Mouse (Mus musculus): ENCODE results near the gene Phf19. TPM values are rescaled to one million over a fixed set of nuclear protein-coding genes. Genes with fewer than 3 reads are reported as not detected.
A peak's percentile ranks its signal among the peaks of the same experiment; 100 is the strongest.

The Phf19 gene
- polyA plus RNA-seq (2015; fragmentation: Nextera tagmentation; extraction: Ambion mirVana) = 3.4 and 4.6 TPM in 2 replicates

GRCm38 (mm10) chr2:34913218-34914068 is at the start of gene Phf19:
Gene Phf19 (minus strand): TSS chr2:34914026.
- 1% methylated on average over 55 of the region's 64 CpGs for WGBS
- Histone ChIP-seq H3K27ac (ENCODE audit: low read length) (no peak within 1 kb of the TSS), H3K9ac (ENCODE audit: low read length) (peak within 1 kb of the TSS; percentile 75)

GRCm38 (mm10) chr2:34963371-34963956 is 49.6 kb upstream of the Phf19 start:
- Histone ChIP-seq H3K36me3 (ENCODE audit: control insufficient read depth, insufficient read depth, low read length) (no peaks in the 10 kb centered on the region), H3K27ac (ENCODE audit: low read length) (no peak overlapping the region), H3K27me3 (ENCODE audit: control insufficient read depth, insufficient read depth, low read depth, low read length) (no peaks in the 10 kb centered on the region), H3K9ac (ENCODE audit: low read length) (no peak overlapping the region), H3K4me3 (ENCODE audit: low read length) (no peak overlapping the region), H3K9me3 (ENCODE audit: control insufficient read depth, low read length) (no peaks in the 10 kb centered on the region), H3K4me1 (replicated peaks; ENCODE audit: control insufficient read depth, insufficient read depth, low read length) (peaks cover 14% of the 10 kb centered on the region), H3K4me2 (ENCODE audit: low read depth, low read length) (no peak overlapping the region)
- WGBS = 63% methylated on average over 13 of the region's 13 CpGs
- no peak for ATAC-seq (ENCODE audit: low read depth)

More at GRCm38 (mm10) chr2:34913218-34914068, at the start of gene Phf19:
- ATAC-seq (ENCODE audit: low read depth) = peak; percentile 55
- Histone ChIP-seq H3K4me2 (ENCODE audit: low read depth, low read length) (peak within 1 kb of the TSS; percentile 95), H3K9me3 (ENCODE audit: control insufficient read depth, low read length) (no peaks in the 10 kb centered on the region), H3K4me1 (replicated peaks; ENCODE audit: control insufficient read depth, insufficient read depth, low read length) (peaks cover 14% of the 10 kb centered on the region), H3K4me3 (ENCODE audit: low read length) (peak within 1 kb of the TSS; percentile 67), H3K27me3 (ENCODE audit: control insufficient read depth, insufficient read depth, low read depth, low read length) (peaks cover 3% of the 10 kb centered on the region), H3K36me3 (ENCODE audit: control insufficient read depth, insufficient read depth, low read length) (no peaks in the 10 kb centered on the region)

GRCm38 (mm10) chr2:34962893-34963292 is 49.1 kb upstream of the Phf19 start:
- Histone ChIP-seq H3K9ac (ENCODE audit: low read length) (no peak overlapping the region), H3K4me2 (ENCODE audit: low read depth, low read length) (no peak overlapping the region), H3K4me3 (ENCODE audit: low read length) (no peak overlapping the region), H3K27me3 (ENCODE audit: control insufficient read depth, insufficient read depth, low read depth, low read length) (no peaks in the 10 kb centered on the region), H3K9me3 (ENCODE audit: control insufficient read depth, low read length) (no peaks in the 10 kb centered on the region), H3K4me1 (replicated peaks; ENCODE audit: control insufficient read depth, insufficient read depth, low read length) (peaks cover 14% of the 10 kb centered on the region), H3K27ac (ENCODE audit: low read length) (no peak overlapping the region), H3K36me3 (ENCODE audit: control insufficient read depth, insufficient read depth, low read length) (no peaks in the 10 kb centered on the region)
- no peak for ATAC-seq (ENCODE audit: low read depth)
- 56% methylated on average over 9 of the region's 9 CpGs for WGBS

GRCm38 (mm10) chr2:34962211-34962610 is 48.4 kb upstream of the Phf19 start:
- no peaks in the 10 kb centered on the region for H3K27me3 ChIP-seq (ENCODE audit: control insufficient read depth, insufficient read depth, low read depth, low read length)
- no peaks in the 10 kb centered on the region for H3K9me3 ChIP-seq (ENCODE audit: control insufficient read depth, low read length)
- H3K36me3 ChIP-seq (ENCODE audit: control insufficient read depth, insufficient read depth, low read length) = no peaks in the 10 kb centered on the region
- peaks cover 14% of the 10 kb centered on the region for H3K4me1 ChIP-seq (replicated peaks; ENCODE audit: control insufficient read depth, insufficient read depth, low read length)
- H3K4me3 ChIP-seq (ENCODE audit: low read length) = no peak overlapping the region
- WGBS = 49% methylated on average over 2 of the region's 2 CpGs
- no peak overlapping the region for H3K4me2 ChIP-seq (ENCODE audit: low read depth, low read length)
- H3K27ac ChIP-seq (ENCODE audit: low read length) = no peak overlapping the region
- ATAC-seq (ENCODE audit: low read depth) = no peak
- H3K9ac ChIP-seq (ENCODE audit: low read length) = no peak overlapping the region

- H3K4me3 ChIP-seq (ENCODE audit: low read length) = peak within 1 kb of the TSS; percentile 43
- peaks cover 14% of the 10 kb centered on the region for H3K4me1 ChIP-seq (replicated peaks; ENCODE audit: control insufficient read depth, insufficient read depth, low read length)
- H3K9ac ChIP-seq (ENCODE audit: low read length) = peak within 1 kb of the TSS; percentile 65
- H3K27me3 ChIP-seq (ENCODE audit: control insufficient read depth, insufficient read depth, low read depth, low read length) = no peaks in the 10 kb centered on the region
- peak within 1 kb of the TSS; percentile 19 for H3K27ac ChIP-seq (ENCODE audit: low read length)
- ATAC-seq (ENCODE audit: low read depth) = peak; percentile 80
- H3K4me2 ChIP-seq (ENCODE audit: low read depth, low read length) = peak within 1 kb of the TSS; percentile 73
- WGBS = 13% methylated on average over 20 of the region's 20 CpGs
- no peaks in the 10 kb centered on the region for H3K9me3 ChIP-seq (ENCODE audit: control insufficient read depth, low read length)
- H3K36me3 ChIP-seq (ENCODE audit: control insufficient read depth, insufficient read depth, low read length) = no peaks in the 10 kb centered on the region
Measured at GRCm38 (mm10) chr2:34961481-34962036, 47.7 kb upstream of the Phf19 start, which contains the start of gene Traf1. Gene Traf1 (minus strand): TSS chr2:34961772.

GRCm38 (mm10) chr2:34960966-34961365 is 47.1 kb upstream of the Phf19 start:
- H3K27me3 ChIP-seq (ENCODE audit: control insufficient read depth, insufficient read depth, low read depth, low read length) = no peaks in the 10 kb centered on the region
- WGBS = 55% methylated on average over 6 of the region's 6 CpGs
- no peaks in the 10 kb centered on the region for H3K36me3 ChIP-seq (ENCODE audit: control insufficient read depth, insufficient read depth, low read length)
- H3K4me2 ChIP-seq (ENCODE audit: low read depth, low read length) = peak overlapping the region; percentile 73
- no peak for ATAC-seq (ENCODE audit: low read depth)
- peak overlapping the region; percentile 19 for H3K27ac ChIP-seq (ENCODE audit: low read length)
- no peaks in the 10 kb centered on the region for H3K9me3 ChIP-seq (ENCODE audit: control insufficient read depth, low read length)
- H3K4me3 ChIP-seq (ENCODE audit: low read length) = peak overlapping the region; percentile 43
- H3K9ac ChIP-seq (ENCODE audit: low read length) = peak overlapping the region; percentile 65
- H3K4me1 ChIP-seq (replicated peaks; ENCODE audit: control insufficient read depth, insufficient read depth, low read length) = peaks cover 14% of the 10 kb centered on the region

- WGBS = 54% methylated on average over 3 of the region's 5 CpGs
- no peak overlapping the region for H3K9ac ChIP-seq (ENCODE audit: low read length)
- no peaks in the 10 kb centered on the region for H3K36me3 ChIP-seq (ENCODE audit: control insufficient read depth, insufficient read depth, low read length)
- H3K9me3 ChIP-seq (ENCODE audit: control insufficient read depth, low read length) = no peaks in the 10 kb centered on the region
- H3K27ac ChIP-seq (ENCODE audit: low read length) = no peak overlapping the region
- ATAC-seq (ENCODE audit: low read depth) = no peak
- H3K27me3 ChIP-seq (ENCODE audit: control insufficient read depth, insufficient read depth, low read depth, low read length) = no peaks in the 10 kb centered on the region
- H3K4me1 ChIP-seq (replicated peaks; ENCODE audit: control insufficient read depth, insufficient read depth, low read length) = peaks cover 12% of the 10 kb centered on the region
- H3K4me2 ChIP-seq (ENCODE audit: low read depth, low read length) = no peak overlapping the region
- H3K4me3 ChIP-seq (ENCODE audit: low read length) = no peak overlapping the region
Measured at GRCm38 (mm10) chr2:34960466-34960865, 46.6 kb upstream of the Phf19 start.

- Histone ChIP-seq H3K9ac (ENCODE audit: low read length) (no peak overlapping the region), H3K4me1 (replicated peaks; ENCODE audit: control insufficient read depth, insufficient read depth, low read length) (peaks cover 7% of the 10 kb centered on the region), H3K4me3 (ENCODE audit: low read length) (no peak overlapping the region), H3K9me3 (ENCODE audit: control insufficient read depth, low read length) (no peaks in the 10 kb centered on the region), H3K4me2 (ENCODE audit: low read depth, low read length) (no peak overlapping the region), H3K27me3 (ENCODE audit: control insufficient read depth, insufficient read depth, low read depth, low read length) (no peaks in the 10 kb centered on the region), H3K27ac (ENCODE audit: low read length) (no peak overlapping the region), H3K36me3 (ENCODE audit: control insufficient read depth, insufficient read depth, low read length) (no peaks in the 10 kb centered on the region)
- 78% methylated on average over 7 of the region's 7 CpGs for WGBS
- ATAC-seq (ENCODE audit: low read depth) = no peak
Measured at GRCm38 (mm10) chr2:34958582-34958981, 44.8 kb upstream of the Phf19 start.

GRCm38 (mm10) chr2:34958036-34958435 is 44.2 kb upstream of the Phf19 start:
- no peaks in the 10 kb centered on the region for H3K27me3 ChIP-seq (ENCODE audit: control insufficient read depth, insufficient read depth, low read depth, low read length)
- no peak for ATAC-seq (ENCODE audit: low read depth)
- WGBS = 75% methylated on average over 7 of the region's 7 CpGs

More at GRCm38 (mm10) chr2:34958036-34958435, 44.2 kb upstream of the Phf19 start:
- Histone ChIP-seq H3K4me2 (ENCODE audit: low read depth, low read length) (no peak overlapping the region), H3K9me3 (ENCODE audit: control insufficient read depth, low read length) (no peaks in the 10 kb centered on the region), H3K27ac (ENCODE audit: low read length) (no peak overlapping the region), H3K4me1 (replicated peaks; ENCODE audit: control insufficient read depth, insufficient read depth, low read length) (peaks cover 7% of the 10 kb centered on the region), H3K4me3 (ENCODE audit: low read length) (no peak overlapping the region), H3K9ac (ENCODE audit: low read length) (no peak overlapping the region), H3K36me3 (ENCODE audit: control insufficient read depth, insufficient read depth, low read length) (no peaks in the 10 kb centered on the region)

Measured in lung, embryonic 16.5 days (tissue).